Mouse (Mus musculus): ENCODE data around the gene Fam84b. TPM values are rescaled to one million over a fixed set of nuclear protein-coding genes. Genes with fewer than 3 reads are reported as not detected.

Fam84b gene
- polyA plus RNA-seq (2015; fragmentation: Nextera tagmentation; extraction: Ambion mirVana), result 11.5 and 13.9 TPM in 2 replicates

- no peak within 1 kb of the TSS for H3K27ac ChIP-seq (ENCODE audit: low read length)
- no peak for ATAC-seq
- H3K4me2 ChIP-seq (ENCODE audit: low read length), result no peak within 1 kb of the TSS
- H3K9me3 ChIP-seq (ENCODE audit: control insufficient read depth, low read length), result no peaks in the 10 kb centered on the region
- H3K36me3 ChIP-seq (ENCODE audit: control insufficient read depth, insufficient read depth), result no peaks in the 10 kb centered on the region
- 24% methylated on average over 17 of the region's 17 CpGs for WGBS
- no peak within 1 kb of the TSS for H3K4me3 ChIP-seq (replicated peaks; ENCODE audit: low read length)
- H3K4me1 ChIP-seq (replicated peaks; ENCODE audit: control insufficient read depth, insufficient read depth, low read length), result 0 out of 2 replicates have a peak, but pooled peaks cover 2% of the 10 kb centered on the region
- H3K9ac ChIP-seq (replicated peaks; ENCODE audit: low read depth, low read length), result no peak within 1 kb of the TSS
- H3K27me3 ChIP-seq (replicated peaks; ENCODE audit: control insufficient read depth, insufficient read depth, low read length), result no peaks in the 10 kb centered on the region
Measured at GRCm38 (mm10) chr15:60853231-60853999, at the start of gene Fam84b. Gene Fam84b, minus strand, starts transcription at chr15:60853778.

GRCm38 (mm10) chr15:60898187-60898965 is 44.8 kb upstream of the Fam84b start:
- H3K9ac ChIP-seq (replicated peaks; ENCODE audit: low read depth, low read length), result no peak overlapping the region
- H3K4me3 ChIP-seq (replicated peaks; ENCODE audit: low read length), result no peak overlapping the region
- no peaks in the 10 kb centered on the region for H3K36me3 ChIP-seq (ENCODE audit: control insufficient read depth, insufficient read depth)
- peak; percentile 69 for ATAC-seq
- no peaks in the 10 kb centered on the region for H3K9me3 ChIP-seq (ENCODE audit: control insufficient read depth, low read length)
- H3K27ac ChIP-seq (ENCODE audit: low read length), result no peak overlapping the region
- 44% methylated on average over 6 of the region's 6 CpGs for WGBS
- peaks cover 4% of the 10 kb centered on the region for H3K4me1 ChIP-seq (replicated peaks; ENCODE audit: control insufficient read depth, insufficient read depth, low read length)
- H3K4me2 ChIP-seq (ENCODE audit: low read length), result no peak overlapping the region
- no peaks in the 10 kb centered on the region for H3K27me3 ChIP-seq (replicated peaks; ENCODE audit: control insufficient read depth, insufficient read depth, low read length)

DNA sequence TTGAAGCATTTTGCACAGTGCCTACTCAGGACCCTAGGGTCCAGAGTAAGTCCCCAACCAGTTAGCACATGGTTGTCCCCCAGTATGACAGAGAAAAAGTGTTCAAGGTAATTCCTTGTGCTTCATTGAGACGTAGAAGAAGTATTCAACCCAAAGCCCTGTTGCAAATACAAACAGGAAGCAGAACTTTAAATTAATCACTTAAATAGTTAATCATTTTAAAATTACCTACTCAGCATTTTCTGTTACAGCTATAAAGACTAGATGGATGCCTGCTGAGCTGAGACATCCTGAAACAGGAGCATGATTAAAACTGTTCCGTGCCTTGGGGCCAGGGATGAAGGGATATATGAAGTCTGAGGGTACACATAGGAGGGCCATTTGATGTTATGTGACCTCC is 42.5 kb upstream of the Fam84b start:
- Histone ChIP-seq H3K4me1 (replicated peaks; ENCODE audit: control insufficient read depth, insufficient read depth, low read length) (peaks cover 4% of the 10 kb centered on the region), H3K27me3 (replicated peaks; ENCODE audit: control insufficient read depth, insufficient read depth, low read length) (no peaks in the 10 kb centered on the region), H3K4me3 (replicated peaks; ENCODE audit: low read length) (no peak overlapping the region), H3K9me3 (ENCODE audit: control insufficient read depth, low read length) (no peaks in the 10 kb centered on the region), H3K36me3 (ENCODE audit: control insufficient read depth, insufficient read depth) (no peaks in the 10 kb centered on the region), H3K9ac (replicated peaks; ENCODE audit: low read depth, low read length) (no peak overlapping the region), H3K27ac (ENCODE audit: low read length) (no peak overlapping the region), H3K4me2 (ENCODE audit: low read length) (no peak overlapping the region)
- no peak for ATAC-seq
- 90% methylated on average over 2 of the region's 2 CpGs for WGBS

DNA sequence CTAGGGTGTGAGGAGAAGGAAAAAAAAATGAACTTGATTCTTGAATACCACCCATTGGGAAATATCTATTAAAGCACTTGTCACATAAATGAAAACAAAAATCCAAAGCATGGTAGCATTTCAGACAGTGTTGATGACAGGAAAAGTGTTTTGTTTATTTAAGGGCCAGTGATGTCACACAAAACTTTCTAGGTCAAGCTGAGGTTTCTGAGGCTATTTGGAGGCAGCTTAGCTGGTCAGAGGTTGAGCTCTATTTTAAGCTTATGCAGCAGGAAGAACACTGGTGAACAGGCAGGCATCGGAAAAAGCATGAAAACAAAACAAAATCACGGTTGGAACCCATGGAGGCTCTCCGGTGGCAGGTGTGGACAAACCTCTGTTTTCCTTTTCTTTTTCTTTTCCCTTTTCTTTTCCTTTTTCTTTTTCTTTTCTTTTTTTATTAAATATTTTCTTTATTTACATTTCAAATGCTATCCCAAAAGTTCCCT is 39.4 kb upstream of the Fam84b start:
- WGBS, result 80% methylated on average over 3 of the region's 3 CpGs
- Histone ChIP-seq H3K9me3 (ENCODE audit: control insufficient read depth, low read length) (no peaks in the 10 kb centered on the region), H3K4me1 (replicated peaks; ENCODE audit: control insufficient read depth, insufficient read depth, low read length) (no peaks in the 10 kb centered on the region), H3K4me2 (ENCODE audit: low read length) (no peak overlapping the region), H3K4me3 (replicated peaks; ENCODE audit: low read length) (no peak overlapping the region), H3K9ac (replicated peaks; ENCODE audit: low read depth, low read length) (no peak overlapping the region), H3K27ac (ENCODE audit: low read length) (no peak overlapping the region), H3K27me3 (replicated peaks; ENCODE audit: control insufficient read depth, insufficient read depth, low read length) (no peaks in the 10 kb centered on the region), H3K36me3 (ENCODE audit: control insufficient read depth, insufficient read depth) (no peaks in the 10 kb centered on the region)
- ATAC-seq, result no peak

DNA sequence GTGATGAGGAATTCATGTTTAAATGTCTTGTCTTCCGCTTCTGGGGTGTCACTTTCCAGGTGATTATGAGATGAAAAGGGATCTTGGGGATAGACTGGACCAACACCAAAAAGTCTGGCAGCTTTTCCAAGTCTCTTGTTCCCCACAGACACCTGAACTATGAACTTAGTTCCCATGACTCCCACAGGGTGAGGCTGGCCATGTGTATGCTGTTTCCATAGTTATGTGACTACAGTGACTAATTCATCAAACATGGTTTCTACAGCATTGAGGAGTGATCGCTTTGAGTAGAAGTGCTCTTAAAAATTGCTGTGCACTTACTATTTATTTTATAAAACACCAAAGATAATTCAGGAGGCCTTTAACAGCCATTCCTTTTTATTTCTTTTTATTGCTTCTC is 35.1 kb upstream of the Fam84b start:
- Histone ChIP-seq H3K4me2 (ENCODE audit: low read length) (no peak overlapping the region), H3K4me1 (replicated peaks; ENCODE audit: control insufficient read depth, insufficient read depth, low read length) (no peaks in the 10 kb centered on the region), H3K9me3 (ENCODE audit: control insufficient read depth, low read length) (no peaks in the 10 kb centered on the region), H3K27ac (ENCODE audit: low read length) (no peak overlapping the region), H3K36me3 (ENCODE audit: control insufficient read depth, insufficient read depth) (no peaks in the 10 kb centered on the region), H3K4me3 (replicated peaks; ENCODE audit: low read length) (no peak overlapping the region), H3K9ac (replicated peaks; ENCODE audit: low read depth, low read length) (no peak overlapping the region), H3K27me3 (replicated peaks; ENCODE audit: control insufficient read depth, insufficient read depth, low read length) (no peaks in the 10 kb centered on the region)
- no peak for ATAC-seq
- WGBS, result 94% methylated on average over 2 of the region's 2 CpGs

GRCm38 (mm10) chr15:60875721-60876120 is 22.1 kb upstream of the Fam84b start:
- no peaks in the 10 kb centered on the region for H3K27me3 ChIP-seq (replicated peaks; ENCODE audit: control insufficient read depth, insufficient read depth, low read length)
- no peaks in the 10 kb centered on the region for H3K9me3 ChIP-seq (ENCODE audit: control insufficient read depth, low read length)
- ATAC-seq, result no peak
- no peak overlapping the region for H3K27ac ChIP-seq (ENCODE audit: low read length)
- 88% methylated on average over 6 of the region's 6 CpGs for WGBS
- H3K4me3 ChIP-seq (replicated peaks; ENCODE audit: low read length), result no peak overlapping the region
- no peak overlapping the region for H3K4me2 ChIP-seq (ENCODE audit: low read length)
- H3K36me3 ChIP-seq (ENCODE audit: control insufficient read depth, insufficient read depth), result no peaks in the 10 kb centered on the region
- no peaks in the 10 kb centered on the region for H3K4me1 ChIP-seq (replicated peaks; ENCODE audit: control insufficient read depth, insufficient read depth, low read length)
- no peak overlapping the region for H3K9ac ChIP-seq (replicated peaks; ENCODE audit: low read depth, low read length)

- H3K4me3 ChIP-seq (replicated peaks; ENCODE audit: low read length), result no peak overlapping the region
- no peak overlapping the region for H3K27ac ChIP-seq (ENCODE audit: low read length)
- no peaks in the 10 kb centered on the region for H3K9me3 ChIP-seq (ENCODE audit: control insufficient read depth, low read length)
- H3K4me2 ChIP-seq (ENCODE audit: low read length), result no peak overlapping the region
- ATAC-seq, result no peak
- H3K4me1 ChIP-seq (replicated peaks; ENCODE audit: control insufficient read depth, insufficient read depth, low read length), result no peaks in the 10 kb centered on the region
- 90% methylated on average over 3 of the region's 3 CpGs for WGBS
- no peaks in the 10 kb centered on the region for H3K27me3 ChIP-seq (replicated peaks; ENCODE audit: control insufficient read depth, insufficient read depth, low read length)
- H3K9ac ChIP-seq (replicated peaks; ENCODE audit: low read depth, low read length), result no peak overlapping the region
- H3K36me3 ChIP-seq (ENCODE audit: control insufficient read depth, insufficient read depth), result no peaks in the 10 kb centered on the region
Measured at GRCm38 (mm10) chr15:60862417-60862816, 8.8 kb upstream of the Fam84b start.

DNA sequence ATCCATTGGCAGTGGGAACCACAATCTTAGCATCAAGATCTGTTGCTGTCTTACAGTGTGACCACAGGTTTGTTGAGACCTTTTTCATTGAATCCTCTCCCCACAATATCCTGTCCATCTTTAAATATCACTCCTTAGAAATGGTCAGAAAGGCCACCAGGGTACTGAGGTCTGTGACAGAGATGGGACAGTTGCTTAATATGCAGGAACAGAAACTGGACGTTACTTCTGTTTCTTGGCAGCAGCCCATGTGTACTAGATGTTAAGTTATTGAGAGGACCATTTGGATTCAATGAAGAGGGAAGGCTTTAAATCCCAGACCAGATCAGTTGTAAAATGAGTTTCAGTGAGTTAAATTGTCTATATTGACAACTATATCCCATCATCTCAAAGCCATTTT is 1.5 kb upstream of the Fam84b start:
- Histone ChIP-seq H3K36me3 (ENCODE audit: control insufficient read depth, insufficient read depth) (no peaks in the 10 kb centered on the region), H3K9ac (replicated peaks; ENCODE audit: low read depth, low read length) (no peak overlapping the region), H3K4me1 (replicated peaks; ENCODE audit: control insufficient read depth, insufficient read depth, low read length) (0 out of 2 replicates have a peak, but pooled peaks cover 2% of the 10 kb centered on the region), H3K4me2 (ENCODE audit: low read length) (no peak overlapping the region), H3K4me3 (replicated peaks; ENCODE audit: low read length) (no peak overlapping the region), H3K27me3 (replicated peaks; ENCODE audit: control insufficient read depth, insufficient read depth, low read length) (no peaks in the 10 kb centered on the region), H3K9me3 (ENCODE audit: control insufficient read depth, low read length) (no peaks in the 10 kb centered on the region), H3K27ac (ENCODE audit: low read length) (no peak overlapping the region)
- 67% methylated on average over 1 of the region's 1 CpGs for WGBS
- no peak for ATAC-seq

GRCm38 (mm10) chr15:60854151-60854550 is 573 bp upstream of the Fam84b start:
- no peak for ATAC-seq
- Histone ChIP-seq H3K4me1 (replicated peaks; ENCODE audit: control insufficient read depth, insufficient read depth, low read length) (0 out of 2 replicates have a peak, but pooled peaks cover 2% of the 10 kb centered on the region), H3K9ac (replicated peaks; ENCODE audit: low read depth, low read length) (no peak overlapping the region)

More at GRCm38 (mm10) chr15:60854151-60854550, 573 bp upstream of the Fam84b start:
- Histone ChIP-seq H3K36me3 (ENCODE audit: control insufficient read depth, insufficient read depth) (no peaks in the 10 kb centered on the region), H3K9me3 (ENCODE audit: control insufficient read depth, low read length) (no peaks in the 10 kb centered on the region), H3K4me3 (replicated peaks; ENCODE audit: low read length) (no peak overlapping the region), H3K27ac (ENCODE audit: low read length) (no peak overlapping the region), H3K27me3 (replicated peaks; ENCODE audit: control insufficient read depth, insufficient read depth, low read length) (no peaks in the 10 kb centered on the region), H3K4me2 (ENCODE audit: low read length) (no peak overlapping the region)
- 91% methylated on average over 4 of the region's 4 CpGs for WGBS
